Mouse (Mus musculus) megakaryocyte, embryonic 14.5 days (primary cell): Measurements from ENCODE around the gene Xpa. TPM values are rescaled to one million over a fixed set of nuclear protein-coding genes. Genes with fewer than 3 reads are reported as not detected.

Experiments used
- H3K27me3 ChIP-seq: replicated peaks from 2 replicates; pipeline ENCODE3; 2012; ENCODE audit warnings: inconsistent platforms
- H3K36me3 ChIP-seq: replicated peaks from 2 replicates; pipeline ENCODE3; 2012; ENCODE audit warnings: low read length, inconsistent platforms, mixed read lengths
- H3K4me1 ChIP-seq: 2 replicates; pipeline ENCODE4 v1.6.1; 2012; ENCODE audit warnings: inconsistent platforms
- H3K4me3 ChIP-seq: replicated peaks from 2 replicates; pipeline ENCODE3; 2012; ENCODE audit warnings: moderate library complexity, mild to moderate bottlenecking, inconsistent platforms
- H3K9me3 ChIP-seq: 2 replicates; pipeline ENCODE4 v1.6.1; 2012; ENCODE audit warnings: inconsistent platforms
- FLI1 ChIP-seq: IDR thresholded peaks from 2 replicates; pipeline ENCODE4 v1.6.1; 2012; ENCODE audit warnings: low read length, inconsistent platforms, mixed read lengths
- GATA1 ChIP-seq: IDR thresholded peaks from 3 replicates; pipeline ENCODE4 v1.6.1; 2012; ENCODE audit warnings: mixed read lengths, low read length, inconsistent platforms, borderline replicate concordance
- polyA plus RNA-seq: library from polyadenylated mRNA; stranded (reverse); fragments of >175 nt; gene quantifications from 2 replicates; pipeline ENCODE4 v1.2.3, GENCODE M21; 2012; ENCODE audit warnings: low replicate concordance; ENCODE audit not compliant: insufficient read depth

Xpa gene
- polyA plus RNA-seq, 1 experiment = 44.7 TPM

DNA sequence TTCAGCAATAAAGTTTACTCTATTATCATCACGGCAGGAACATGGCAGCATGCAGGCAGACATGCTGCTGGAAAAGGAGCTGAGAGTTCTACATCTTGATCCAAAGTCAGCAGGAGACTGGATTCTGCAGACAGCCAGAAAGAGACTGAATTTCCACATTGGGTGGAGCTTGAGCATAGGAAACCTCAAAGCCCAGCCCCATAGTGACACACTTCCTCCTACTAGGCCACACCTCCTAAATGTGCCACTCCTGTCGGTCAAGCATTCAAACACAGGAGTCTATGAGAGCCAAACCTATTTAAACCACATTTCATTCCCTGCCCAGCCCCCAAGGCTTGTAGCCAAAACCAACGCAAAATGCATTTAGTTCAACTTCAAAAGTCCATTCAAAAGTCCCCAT, 9.6 kb downstream of the Xpa start:
- peaks cover 21% of the 10 kb centered on the region for H3K4me1 ChIP-seq

DNA sequence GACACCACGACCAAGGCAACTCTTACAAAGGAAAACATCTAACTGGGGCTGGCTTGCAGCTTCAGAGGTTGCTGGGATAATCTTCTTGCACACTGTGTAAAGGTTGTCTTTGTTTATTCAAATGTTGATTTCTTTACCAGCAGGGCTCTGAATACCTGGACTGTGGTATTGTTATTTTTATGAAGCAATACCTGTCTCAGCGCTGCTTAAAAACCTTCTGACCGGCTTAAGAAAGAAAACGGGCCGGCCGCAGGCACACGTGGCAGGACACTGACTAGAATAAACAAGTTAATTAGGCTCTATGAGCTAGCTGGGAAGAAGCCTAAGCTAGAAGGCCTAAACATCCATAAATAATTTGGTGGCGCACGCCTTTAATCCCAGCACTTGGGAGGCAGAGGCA, 10.2 kb downstream of the Xpa start:
- TF ChIP-seq GATA1 = no peak
- no peak overlapping the region for H3K4me3 ChIP-seq
- H3K36me3 ChIP-seq = peaks cover 94% of the 10 kb centered on the region
- no peaks in the 10 kb centered on the region for H3K9me3 ChIP-seq
- peaks cover 21% of the 10 kb centered on the region for H3K4me1 ChIP-seq
- no peaks in the 10 kb centered on the region for H3K27me3 ChIP-seq

More for the DNA sequence above, 9.6 kb downstream of the Xpa start:
- Histone ChIP-seq H3K36me3 (peaks cover 94% of the 10 kb centered on the region), H3K4me3 (no peak overlapping the region), H3K27me3 (no peaks in the 10 kb centered on the region), H3K9me3 (no peaks in the 10 kb centered on the region)
- no peak for TF ChIP-seq GATA1
- no peak for TF ChIP-seq FLI1

- TF ChIP-seq GATA1 (no peak), FLI1 (no peak)
- no peak overlapping the region for H3K4me3 ChIP-seq
- no peaks in the 10 kb centered on the region for H3K27me3 ChIP-seq
- H3K36me3 ChIP-seq = peaks cover 94% of the 10 kb centered on the region
- no peaks in the 10 kb centered on the region for H3K9me3 ChIP-seq
- H3K4me1 ChIP-seq = peaks cover 21% of the 10 kb centered on the region
Observed at GRCm38 (mm10) chr4:46185423-46185822, 10.7 kb downstream of the Xpa start.

- TF ChIP-seq FLI1 (no peak), GATA1 (no peak)
- Histone ChIP-seq H3K27me3 (no peaks in the 10 kb centered on the region), H3K4me3 (no peak overlapping the region), H3K9me3 (no peaks in the 10 kb centered on the region), H3K4me1 (peaks cover 5% of the 10 kb centered on the region), H3K36me3 (peaks cover 94% of the 10 kb centered on the region)
Observed at GRCm38 (mm10) chr4:46182181-46182580, 13.9 kb downstream of the Xpa start.

- Histone ChIP-seq H3K9me3 (no peaks in the 10 kb centered on the region), H3K4me1 (no peaks in the 10 kb centered on the region), H3K4me3 (no peak overlapping the region), H3K36me3 (peaks cover 99% of the 10 kb centered on the region), H3K27me3 (no peaks in the 10 kb centered on the region)
- TF ChIP-seq FLI1 (no peak), GATA1 (no peak)
Observed at GRCm38 (mm10) chr4:46181168-46181567, 14.9 kb downstream of the Xpa start.

GRCm38 (mm10) chr4:46177496-46177895, 18.6 kb downstream of the Xpa start:
- Histone ChIP-seq H3K27me3 (no peaks in the 10 kb centered on the region), H3K36me3 (peaks cover 100% of the 10 kb centered on the region), H3K4me3 (no peak overlapping the region), H3K9me3 (no peaks in the 10 kb centered on the region), H3K4me1 (no peaks in the 10 kb centered on the region)
- no peak for TF ChIP-seq FLI1
- no peak for TF ChIP-seq GATA1

GRCm38 (mm10) chr4:46177018-46177417, 19.1 kb downstream of the Xpa start:
- H3K9me3 ChIP-seq = no peaks in the 10 kb centered on the region
- no peak overlapping the region for H3K4me3 ChIP-seq
- peaks cover 100% of the 10 kb centered on the region for H3K36me3 ChIP-seq
- no peaks in the 10 kb centered on the region for H3K4me1 ChIP-seq
- no peaks in the 10 kb centered on the region for H3K27me3 ChIP-seq
- TF ChIP-seq GATA1 (no peak), FLI1 (no peak)

DNA sequence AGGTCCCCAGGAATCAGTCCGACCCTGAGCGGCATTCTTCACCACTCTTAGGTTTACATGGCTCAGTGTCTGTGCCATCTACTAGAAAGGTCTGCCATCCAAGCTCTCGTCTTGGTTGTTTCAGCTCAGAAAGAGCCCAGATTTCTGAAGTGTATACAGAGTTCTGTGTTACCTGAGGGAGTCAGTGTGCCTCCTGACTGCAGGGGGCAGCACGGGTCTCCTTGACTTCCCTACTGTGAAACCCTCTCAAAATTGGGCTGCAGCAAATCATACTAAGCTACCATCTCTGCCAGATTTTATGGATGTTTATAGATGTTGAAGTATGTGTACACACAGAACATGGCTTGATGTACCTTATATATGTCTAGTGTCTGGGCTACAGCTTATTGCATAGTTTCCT, 19.8 kb downstream of the Xpa start:
- H3K36me3 ChIP-seq = peaks cover 100% of the 10 kb centered on the region
- no peaks in the 10 kb centered on the region for H3K4me1 ChIP-seq
- TF ChIP-seq FLI1 (no peak), GATA1 (no peak)
- H3K4me3 ChIP-seq = no peak overlapping the region
- no peaks in the 10 kb centered on the region for H3K9me3 ChIP-seq
- H3K27me3 ChIP-seq = no peaks in the 10 kb centered on the region

- H3K9me3 ChIP-seq = no peaks in the 10 kb centered on the region
- no peaks in the 10 kb centered on the region for H3K27me3 ChIP-seq
- TF ChIP-seq FLI1 = no peak
- TF ChIP-seq GATA1 = no peak
- no peak overlapping the region for H3K4me3 ChIP-seq
- H3K4me1 ChIP-seq = no peaks in the 10 kb centered on the region
- peaks cover 99% of the 10 kb centered on the region for H3K36me3 ChIP-seq
Observed at GRCm38 (mm10) chr4:46171761-46172160, 24.4 kb downstream of the Xpa start.

GRCm38 (mm10) chr4:46165831-46166230, 30.3 kb downstream of the Xpa start:
- Histone ChIP-seq H3K4me3 (no peak overlapping the region), H3K9me3 (no peaks in the 10 kb centered on the region), H3K36me3 (peaks cover 96% of the 10 kb centered on the region), H3K4me1 (peaks cover 15% of the 10 kb centered on the region), H3K27me3 (no peaks in the 10 kb centered on the region)
- no peak for TF ChIP-seq GATA1

- no peak overlapping the region for H3K4me3 ChIP-seq
- no peaks in the 10 kb centered on the region for H3K9me3 ChIP-seq
- H3K27me3 ChIP-seq = no peaks in the 10 kb centered on the region
- peaks cover 96% of the 10 kb centered on the region for H3K36me3 ChIP-seq
- peaks cover 15% of the 10 kb centered on the region for H3K4me1 ChIP-seq
- TF ChIP-seq GATA1 = no peak
- no peak for TF ChIP-seq FLI1
Observed at GRCm38 (mm10) chr4:46164027-46164426, 32.1 kb downstream of the Xpa start.
